Mouse (Mus musculus) CH12.LX (cell line): ENCODE measurements at regions not wholly inside any gene's neighbourhood (a gene's known extent, or its start where the extent isn't known, plus 50 kb on each side); places are given as distances from the start of the nearest gene placed in this dataset.

Experiments used
- DNase-seq: peaks from one replicate; pipeline ENCODE4 v3.0.0-alpha.2; 2013; ENCODE audit errors: extremely low read depth
- H3K27ac ChIP-seq: 2 replicates; pipeline ENCODE4 v1.5.1; 2012; ENCODE audit warnings: low read depth, mild to moderate bottlenecking, control low read depth, moderate library complexity; ENCODE audit not compliant: insufficient read depth
- H3K27me3 ChIP-seq: replicated peaks from 2 replicates; pipeline ENCODE3; 2012; ENCODE audit warnings: inconsistent platforms
- H3K36me3 ChIP-seq, 2 experiments: replicated peaks in 1 of 2; 2 replicates each; pipeline versions ENCODE3 to v1.6.1; 2012; ENCODE audit warnings: inconsistent platforms in 1 of 2, low read length in 1 of 2, mild to moderate bottlenecking in 1 of 2, mixed read lengths in 1 of 2, moderate library complexity in 1 of 2; ENCODE audit not compliant: control insufficient read depth in 1 of 2, insufficient read depth in 1 of 2
- H3K4me1 ChIP-seq, 2 experiments: 2 replicates each; pipeline ENCODE4 v1.6.1; 2012; ENCODE audit warnings: inconsistent platforms in 1 of 2, moderate library complexity in 1 of 2; ENCODE audit not compliant: insufficient read depth in 2 of 2, control insufficient read depth in 1 of 2
- H3K4me2 ChIP-seq: 2 replicates; pipeline ENCODE4 v1.6.1; 2012; ENCODE audit warnings: low read depth, mild to moderate bottlenecking, control low read depth; ENCODE audit not compliant: poor library complexity, insufficient read depth, severe bottlenecking
- H3K4me3 ChIP-seq, 3 experiments: fragments of 150-350 bp in 1 of 3; sonication (generic) in 1 of 3; replicated peaks in 1 of 3; 2 replicates each; pipeline versions ENCODE3 to v1.5.1; 2011 to 2012; ENCODE audit warnings: low read depth in 2 of 3, low read length in 2 of 3, mild to moderate bottlenecking in 2 of 3, moderate library complexity in 2 of 3, control low read depth in 1 of 3, improper control_type of control experiment in 1 of 3, inconsistent platforms in 1 of 3, mixed read lengths in 1 of 3; ENCODE audit not compliant: poor library complexity in 1 of 3
- H3K79me2 ChIP-seq: replicated peaks from 2 replicates; pipeline ENCODE4 v1.6.1; 2012; ENCODE audit warnings: mild to moderate bottlenecking, moderate library complexity; ENCODE audit not compliant: control insufficient read depth, poor library complexity, insufficient read depth, severe bottlenecking; ENCODE audit errors: extremely low read depth
- H3K9ac ChIP-seq: 2 replicates; pipeline ENCODE4 v1.6.1; 2012; ENCODE audit warnings: low read depth, mild to moderate bottlenecking, control low read depth, moderate library complexity; ENCODE audit not compliant: insufficient read depth
- H3K9me3 ChIP-seq: replicated peaks from 2 replicates; pipeline ENCODE3; 2012; ENCODE audit warnings: low read length, inconsistent platforms, mixed read lengths
- CHD1 ChIP-seq: IDR thresholded peaks from 2 replicates; pipeline ENCODE4 v1.6.1; 2012; ENCODE audit warnings: low read depth, low read length, improper control_type of control experiment, inconsistent platforms
- CHD2 ChIP-seq: IDR thresholded peaks from 2 replicates; pipeline ENCODE4 v1.6.1; 2011; ENCODE audit warnings: low read length, improper control_type of control experiment
- CTCF ChIP-seq, 2 experiments: IDR thresholded peaks in 1 of 2; conservative IDR thresholded peaks in 1 of 2; 2 replicates each; pipeline ENCODE4 v1.5.1; 2011 to 2012; ENCODE audit warnings: low read depth in 2 of 2, low read length in 2 of 2, improper control_type of control experiment in 1 of 2, inconsistent platforms in 1 of 2, mild to moderate bottlenecking in 1 of 2, moderate library complexity in 1 of 2
- ELF1 ChIP-seq: IDR thresholded peaks from 2 replicates; pipeline ENCODE4 v1.6.1; 2014; ENCODE audit warnings: low read depth, mild to moderate bottlenecking, inconsistent platforms, low read length, improper control_type of control experiment
- EP300 ChIP-seq: IDR thresholded peaks from 2 replicates; pipeline ENCODE4 v1.6.1; 2011; ENCODE audit warnings: low read length, improper control_type of control experiment
- ETS1 ChIP-seq: conservative IDR thresholded peaks from 2 replicates; pipeline ENCODE4 v1.6.1; 2012; ENCODE audit warnings: low read depth, mild to moderate bottlenecking, inconsistent platforms, low read length, improper control_type of control experiment, moderate library complexity
- IRF4 ChIP-seq: IDR thresholded peaks from 2 replicates; pipeline ENCODE4 v1.6.1; 2014; ENCODE audit warnings: low read depth, mild to moderate bottlenecking, inconsistent platforms, low read length, improper control_type of control experiment
- JUN ChIP-seq: IDR thresholded peaks from 2 replicates; pipeline ENCODE4 v1.6.1; 2011; ENCODE audit warnings: low read depth, mild to moderate bottlenecking, low read length, improper control_type of control experiment, moderate library complexity; ENCODE audit not compliant: insufficient read depth
- MAFK ChIP-seq: IDR thresholded peaks from 2 replicates; pipeline ENCODE4 v1.6.1; 2011; ENCODE audit warnings: low read length, improper control_type of control experiment; ENCODE audit not compliant: insufficient replicate concordance
- MAZ ChIP-seq: IDR thresholded peaks from 2 replicates; pipeline ENCODE4 v1.6.1; 2012; ENCODE audit warnings: low read depth, mild to moderate bottlenecking, inconsistent platforms, low read length, improper control_type of control experiment, moderate library complexity
- MXI1 ChIP-seq: IDR thresholded peaks from 2 replicates; pipeline ENCODE4 v1.6.1; 2011; ENCODE audit warnings: mild to moderate bottlenecking, low read depth, low read length, improper control_type of control experiment
- MYC ChIP-seq: IDR thresholded peaks from 2 replicates; pipeline ENCODE4 v1.6.1; 2011; ENCODE audit warnings: low read depth, mild to moderate bottlenecking, improper control_type of control experiment, low read length
- PAX5 ChIP-seq: IDR thresholded peaks from 2 replicates; pipeline ENCODE4 v1.6.1; 2012; ENCODE audit warnings: low read length, inconsistent platforms, mixed read lengths
- POLR2A ChIP-seq: IDR thresholded peaks from 2 replicates; pipeline ENCODE4 v1.6.1; 2011; ENCODE audit warnings: low read depth, mild to moderate bottlenecking, improper control_type of control experiment, low read length
- RAD21 ChIP-seq: IDR thresholded peaks from 2 replicates; pipeline ENCODE4 v1.6.1; 2011; ENCODE audit warnings: low read depth, mild to moderate bottlenecking, low read length, improper control_type of control experiment, moderate library complexity
- RCOR1 ChIP-seq: conservative IDR thresholded peaks from 2 replicates; pipeline ENCODE4 v1.6.1; 2012; ENCODE audit warnings: low read depth, mild to moderate bottlenecking, inconsistent platforms, low read length, improper control_type of control experiment
- SIN3A ChIP-seq: IDR thresholded peaks from 2 replicates; pipeline ENCODE4 v1.6.1; 2012; ENCODE audit warnings: low read length, improper control_type of control experiment, inconsistent platforms
- SMC3 ChIP-seq: IDR thresholded peaks from 2 replicates; pipeline ENCODE4 v1.6.1; 2011; ENCODE audit warnings: low read depth, low read length, improper control_type of control experiment
- TBP ChIP-seq: conservative IDR thresholded peaks from 2 replicates; pipeline ENCODE4 v1.6.1; 2011; ENCODE audit warnings: low read depth, low read length, improper control_type of control experiment
- ZC3H11A ChIP-seq: IDR thresholded peaks from 2 replicates; pipeline ENCODE4 v1.6.1; 2012; ENCODE audit warnings: low read depth, mild to moderate bottlenecking, inconsistent platforms, low read length, improper control_type of control experiment
- dilution Hi-C: fragments of 300-500 bp; cut with MboI; formaldehyde crosslinking; loops from 2 replicates; pipeline ENCODE4 v1.14.3; 2020; ENCODE audit warnings: low sequenced_read_pairs; ENCODE audit not compliant: extremely low pct_unique_long_range_greater_than_20kb, extremely low pct_ligation_motif_present
- in situ Hi-C: fragments of 300-500 bp; cut with MboI; formaldehyde crosslinking; loops from 3 replicates; pipeline ENCODE4 v1.14.3; 2019; ENCODE audit warnings: low sequenced_read_pairs, low pct_ligation_motif_present, low pct_unique_long_range_greater_than_20kb, mixed read lengths

GRCm38 (mm10) chr2:50569502-50570285, 273.1 kb upstream of the Mmadhc start:
- no peaks in the 10 kb centered on the region for H3K9me3 ChIP-seq
- H3K4me1 ChIP-seq, result no peaks in the 10 kb centered on the region
- no peak overlapping the region for H3K9ac ChIP-seq
- dilution Hi-C loops (no loop called here), in situ Hi-C loops (no loop called here)
- no peak overlapping the region for H3K27ac ChIP-seq
- no peaks in the 10 kb centered on the region for H3K36me3 ChIP-seq
- DNase-seq, result no peak
- H3K4me2 ChIP-seq, result no peak overlapping the region
- no peaks in the 10 kb centered on the region for H3K79me2 ChIP-seq
- TF ChIP-seq MYC (no peak), MAZ (no peak), ZC3H11A (no peak), MXI1 (no peak), IRF4 (no peak), JUN (no peak), ETS1 (no peak), PAX5 (no peak), SIN3A (no peak), MAFK (no peak), RCOR1 (no peak), POLR2A (no peak)
- H3K27me3 ChIP-seq, result no peaks in the 10 kb centered on the region
- no peak overlapping the region for H3K4me3 ChIP-seq

GRCm38 (mm10) chr2:50568777-50569501, 272.3 kb upstream of the Mmadhc start:
- H3K9ac ChIP-seq, result no peak overlapping the region
- TF ChIP-seq EP300, result no peak
- TF ChIP-seq SIN3A, result no peak
- no peak for TF ChIP-seq CHD1
- TF ChIP-seq CTCF (conservative IDR thresholded peaks at IDR 0.05 in 1 of 2, IDR thresholded peaks at IDR 0.05 in 1 of 2; ENCODE audit: low read depth in 2 of 2, low read length in 2 of 2), result no peak
- TF ChIP-seq ELF1, result no peak
- no peak for TF ChIP-seq ETS1
- no peak for TF ChIP-seq RAD21
- TF ChIP-seq POLR2A, result no peak
- no peak for TF ChIP-seq CHD2
- TF ChIP-seq TBP, result no peak
- no peak for TF ChIP-seq RCOR1
- TF ChIP-seq SMC3, result no peak
- H3K27me3 ChIP-seq, result no peaks in the 10 kb centered on the region
- in situ Hi-C loops (no loop called here), dilution Hi-C loops (no loop called here)
- H3K4me3 ChIP-seq, result no peak overlapping the region
- no peaks in the 10 kb centered on the region for H3K9me3 ChIP-seq
- no peak for DNase-seq
- H3K27ac ChIP-seq, result no peak overlapping the region
- no peaks in the 10 kb centered on the region for H3K79me2 ChIP-seq
- no peaks in the 10 kb centered on the region for H3K4me1 ChIP-seq
- no peak overlapping the region for H3K4me2 ChIP-seq
- no peaks in the 10 kb centered on the region for H3K36me3 ChIP-seq
